Mouse (Mus musculus): ENCODE results near the gene Gpank1.
A peak's percentile ranks its signal among the peaks of the same experiment; 100 is the strongest.
"Not testable (repeated sequence)": the region's sequence is repeated elsewhere in the genome, so short reads cannot be mapped to it uniquely, and the experiment has no call there.

Gpank1 gene

DNA sequence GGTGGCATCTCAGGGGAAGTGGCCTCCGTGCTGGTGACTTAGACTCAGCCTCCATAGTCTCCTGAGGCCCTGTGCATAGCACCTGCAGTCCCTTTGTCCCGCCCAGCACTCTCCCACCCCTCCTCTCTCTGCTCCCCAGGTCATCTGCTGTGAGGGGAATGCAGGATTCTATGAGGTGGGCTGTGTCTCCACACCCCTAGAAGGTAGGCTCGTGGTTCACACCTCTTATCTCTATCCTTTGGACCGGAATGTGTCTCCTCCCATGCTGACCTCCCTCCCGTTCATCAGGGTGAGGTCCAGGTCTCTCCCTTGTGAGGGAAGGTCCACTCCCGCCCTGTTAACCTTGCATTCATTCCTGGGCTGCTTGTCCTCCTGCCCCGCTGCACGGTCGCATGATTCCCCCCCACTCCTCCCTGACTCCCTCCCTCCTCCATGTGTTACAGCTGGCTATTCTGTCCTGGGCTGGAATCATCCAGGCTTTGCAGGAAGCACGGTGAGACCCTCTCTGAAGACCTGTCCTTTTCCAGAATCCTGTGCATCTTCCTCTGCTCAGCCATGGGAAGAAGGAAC, 21.0 kb upstream of the Gpank1 start:
- no peak for DNase-seq (ENCODE audit: low read depth)

DNA sequence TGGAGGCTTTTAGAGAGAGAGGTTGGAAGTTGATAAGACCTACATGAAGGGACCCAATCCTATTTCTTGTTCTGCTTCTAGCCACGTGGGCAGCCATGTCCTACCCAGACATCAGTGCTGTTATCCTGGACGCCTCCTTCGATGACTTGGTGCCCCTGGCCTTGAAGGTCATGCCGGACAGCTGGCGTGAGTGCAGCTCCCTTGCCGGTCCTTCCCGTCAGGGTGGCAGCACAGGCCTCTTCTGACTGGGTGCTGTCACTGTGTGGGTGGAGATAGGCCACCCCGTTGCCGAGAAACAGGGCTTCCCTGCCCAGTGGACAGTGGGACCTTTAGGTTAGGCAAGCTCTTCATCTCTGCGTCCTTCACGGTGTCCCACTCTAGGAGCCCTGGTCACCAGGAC, 20.1 kb upstream of the Gpank1 start:
- DNase-seq (ENCODE audit: low read depth), result no peak

DNA sequence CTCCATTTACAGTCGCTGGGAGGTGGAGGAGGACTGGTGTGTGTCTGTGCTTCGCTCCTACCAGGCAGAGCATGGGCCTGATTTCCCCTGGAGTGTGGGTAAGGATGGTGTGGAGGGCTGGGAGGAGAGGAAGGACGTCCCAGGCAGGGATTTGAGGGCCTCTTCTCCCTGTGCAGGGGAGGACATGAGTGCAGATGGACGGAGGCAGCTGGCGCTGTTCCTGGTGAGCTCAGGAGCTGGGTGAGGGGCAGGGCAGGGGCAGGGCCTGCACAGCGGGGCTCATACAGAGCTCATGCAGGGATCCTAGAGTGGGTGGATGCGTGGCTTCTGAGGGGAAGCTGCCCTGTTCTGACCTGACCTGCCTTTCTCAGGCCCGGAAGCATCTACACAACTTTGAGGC, 19.0 kb upstream of the Gpank1 start:
- no peak for DNase-seq (ENCODE audit: low read depth)

DNA sequence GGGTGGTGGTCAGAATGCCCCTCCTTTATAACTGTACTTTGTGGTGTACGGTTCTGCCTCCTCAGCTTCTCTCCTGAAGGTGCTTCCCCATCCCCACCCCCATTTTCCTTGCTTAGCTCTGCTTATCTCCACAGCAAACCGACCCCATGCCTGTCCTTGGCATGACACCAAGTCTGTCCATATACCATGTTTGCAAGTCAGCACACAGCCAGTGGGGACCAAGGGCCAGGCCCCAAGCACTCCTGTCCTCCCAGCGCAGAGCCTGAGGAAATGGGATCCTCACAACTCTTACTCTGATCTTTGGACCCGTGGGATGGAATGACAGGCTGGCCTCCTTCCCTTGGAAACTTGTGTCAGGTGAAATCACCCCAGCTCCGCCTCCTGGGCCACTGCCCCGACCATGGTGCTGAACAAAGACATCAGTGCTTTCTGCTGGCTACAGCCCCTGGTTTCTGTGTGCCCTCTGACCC, 18.0 kb upstream of the Gpank1 start:
- no peak for DNase-seq (ENCODE audit: low read depth)

DNA sequence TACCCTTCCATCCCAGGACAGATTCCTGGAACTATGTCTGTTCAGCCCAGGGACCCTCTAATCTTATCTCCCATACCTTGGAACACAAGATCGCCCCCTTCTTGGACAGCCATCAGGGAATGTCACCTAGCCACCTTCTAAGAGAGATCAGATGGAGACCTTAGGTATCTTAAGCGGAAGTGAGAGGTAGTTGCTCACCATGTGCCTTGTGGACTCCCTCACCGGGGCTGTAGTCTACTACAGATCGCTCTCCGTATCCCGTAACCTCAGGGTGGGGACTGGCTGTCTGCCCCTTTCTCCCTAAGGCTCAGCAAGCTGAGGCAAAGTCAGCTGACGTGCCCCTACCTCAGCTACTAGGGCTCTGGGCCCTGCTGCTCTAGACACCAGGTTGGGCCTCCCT, 17.2 kb upstream of the Gpank1 start:
- DNase-seq (ENCODE audit: low read depth), result no peak

DNA sequence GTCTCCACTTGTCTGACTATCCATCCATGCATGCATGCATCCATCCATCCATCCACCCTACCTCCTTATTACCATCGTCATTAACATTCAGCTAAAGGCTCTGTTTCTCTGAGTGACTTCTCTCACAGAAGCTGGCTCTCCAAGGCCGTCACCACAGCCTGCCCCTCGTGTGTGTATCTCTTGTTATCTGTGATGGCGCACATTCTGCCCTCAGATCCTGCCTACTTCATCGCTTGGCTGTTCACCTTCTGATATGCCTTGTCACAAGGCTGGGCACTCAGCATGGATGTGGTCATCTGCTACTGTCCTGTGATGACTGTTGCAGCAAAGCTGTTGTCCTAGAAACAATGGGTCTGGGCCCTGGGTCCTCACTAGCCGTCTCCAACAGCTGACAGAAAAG, 16.5 kb upstream of the Gpank1 start:
- DNase-seq (ENCODE audit: low read depth), result peak; percentile 74

DNA sequence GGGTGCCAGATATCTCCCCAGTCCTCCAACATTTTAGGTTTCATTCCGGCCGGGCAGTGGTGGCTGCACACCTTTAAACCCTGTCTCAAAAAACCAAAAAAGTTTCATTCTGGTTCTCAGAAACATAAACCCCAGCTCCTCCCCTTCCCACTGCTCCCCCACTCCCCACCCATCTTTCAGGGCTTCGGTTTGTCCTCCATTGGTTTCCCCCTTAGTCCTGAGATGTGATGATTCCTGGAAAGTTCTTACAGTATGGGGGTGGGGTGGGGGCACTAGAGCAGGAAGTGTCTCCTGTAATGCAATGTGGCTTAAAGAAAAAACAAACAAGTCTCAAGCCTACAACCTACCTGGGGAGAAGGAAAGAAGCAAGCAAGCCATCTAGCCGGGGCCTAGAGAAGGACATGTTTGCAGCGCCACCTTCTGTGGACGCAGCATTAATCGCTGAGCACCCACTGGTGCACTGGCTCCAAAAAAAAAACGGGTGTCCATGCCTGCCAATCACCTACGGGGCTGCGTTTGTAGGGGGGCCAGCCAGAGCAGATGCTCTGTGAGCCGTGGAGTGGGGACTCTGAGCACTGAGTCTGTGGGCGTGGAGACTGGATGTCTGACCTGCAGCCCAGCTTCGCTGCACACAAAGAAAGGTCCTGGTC, 15.4 kb upstream of the Gpank1 start:
- DNase-seq (ENCODE audit: low read depth), result no peak

DNA sequence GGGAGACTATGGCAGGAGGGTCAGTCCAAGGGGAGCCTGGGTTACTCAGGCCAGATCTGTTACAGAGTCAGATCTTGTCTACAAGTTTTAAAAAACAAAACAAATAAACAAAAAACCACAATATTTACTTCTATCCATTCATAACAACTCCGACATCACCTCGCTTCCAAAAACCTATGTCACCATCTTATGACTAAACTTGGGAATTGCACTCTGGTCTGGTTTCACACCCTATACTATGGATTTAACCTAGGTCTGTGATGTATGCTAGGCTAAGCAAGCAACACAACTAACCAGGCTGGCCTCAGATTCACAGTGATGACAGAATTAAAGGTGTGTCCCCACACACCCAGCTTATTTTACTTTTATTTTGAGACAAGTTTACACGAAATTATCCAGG, 14.7 kb upstream of the Gpank1 start:
- no peak for DNase-seq (ENCODE audit: low read depth)

DNA sequence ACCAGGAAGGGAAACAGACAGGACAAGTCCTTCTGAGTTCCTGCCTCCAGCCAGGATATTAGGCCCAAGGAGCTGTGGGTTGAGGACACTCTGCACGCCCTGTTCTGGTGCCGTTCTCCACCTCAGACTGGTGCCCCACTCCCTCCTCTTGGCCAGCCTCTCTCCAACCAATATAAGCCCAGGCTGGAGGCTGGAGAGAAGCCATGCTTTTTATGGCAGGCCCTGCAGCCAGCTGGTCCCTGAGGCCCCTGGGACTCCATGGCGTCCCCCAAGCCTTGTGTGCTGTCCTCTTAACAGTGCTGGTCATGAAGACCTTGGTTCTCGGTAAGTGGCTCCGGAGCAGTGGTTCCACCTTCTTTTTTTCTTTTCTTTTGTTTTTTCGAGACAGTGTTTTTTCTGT, 13.2 kb upstream of the Gpank1 start, which contains the start of gene Ly6g5c:
Gene Ly6g5c, plus strand, starts transcription at position 183 of the 400 bp plus-strand sequence.
- no peak for DNase-seq (ENCODE audit: low read depth)

DNA sequence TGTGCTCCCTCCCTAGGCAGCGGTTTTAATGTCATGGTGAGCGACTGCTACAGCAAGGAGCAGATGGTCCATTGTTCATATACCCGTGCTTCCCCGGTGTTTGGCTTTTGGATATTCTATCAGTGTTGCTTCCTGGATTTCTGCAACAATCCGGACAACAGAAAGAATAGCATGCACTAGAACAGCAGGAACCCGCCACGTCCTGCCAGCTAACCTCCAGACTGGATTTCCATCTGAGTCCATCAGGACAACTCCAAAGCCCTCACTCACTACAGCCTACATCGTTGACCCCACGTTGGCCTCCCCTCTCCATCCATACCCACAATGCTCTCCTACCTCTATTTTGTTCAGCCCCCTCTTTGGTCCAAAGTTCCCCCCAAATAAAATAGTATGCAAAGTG, 9.5 kb upstream of the Gpank1 start:
- DNase-seq (ENCODE audit: low read depth), result no peak

DNA sequence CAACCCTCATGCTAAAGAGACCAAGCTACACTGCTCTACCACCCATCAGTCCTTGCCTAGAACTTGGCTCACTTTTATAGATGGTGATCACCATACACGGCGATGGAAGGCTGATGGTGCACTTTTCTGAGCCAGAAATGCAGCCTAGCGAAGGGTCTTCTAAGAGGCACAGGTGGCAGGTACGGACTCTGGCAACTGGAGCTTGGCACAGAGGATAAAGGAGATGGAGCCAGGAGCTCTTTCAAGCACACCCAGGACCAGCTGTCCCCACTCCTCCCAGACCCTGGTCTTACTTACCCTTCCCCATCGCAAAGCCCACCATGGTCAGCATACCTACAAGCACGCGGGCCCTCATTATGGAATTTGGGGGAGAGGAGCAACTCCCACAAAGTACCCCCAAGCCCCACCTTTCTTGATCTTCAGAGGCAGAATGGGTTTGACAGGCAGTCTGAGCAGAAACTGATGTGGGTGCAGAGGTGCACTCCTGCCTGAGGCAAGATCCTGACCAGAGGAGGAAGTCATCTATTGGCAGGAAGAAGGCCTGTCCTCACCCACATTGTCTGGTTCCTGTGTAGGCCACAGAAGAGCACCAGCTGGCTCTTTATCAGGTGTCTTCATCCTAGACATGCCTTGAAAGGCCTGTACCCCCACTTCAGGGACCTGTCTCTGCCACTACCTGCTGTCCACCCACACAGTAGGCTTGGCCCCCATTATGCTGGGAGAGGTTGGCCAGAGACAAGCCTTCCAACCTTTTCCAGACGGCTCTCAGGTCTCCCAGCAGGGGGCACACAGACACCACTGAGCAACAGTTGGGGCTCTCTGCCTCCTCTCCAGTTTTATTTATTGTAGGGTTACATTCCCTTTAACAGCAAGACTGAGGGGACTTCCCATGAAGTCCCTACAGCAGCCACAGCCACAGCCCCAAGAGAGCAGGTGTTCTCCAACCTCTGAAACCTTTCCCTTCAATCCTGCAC, 5.9 kb upstream of the Gpank1 start, which contains the start of gene Ly6g5b:
Gene Ly6g5b, minus strand, starts transcription at position 383 of the 974 bp plus-strand sequence.
- DNase-seq (ENCODE audit: low read depth), result no peak

DNA sequence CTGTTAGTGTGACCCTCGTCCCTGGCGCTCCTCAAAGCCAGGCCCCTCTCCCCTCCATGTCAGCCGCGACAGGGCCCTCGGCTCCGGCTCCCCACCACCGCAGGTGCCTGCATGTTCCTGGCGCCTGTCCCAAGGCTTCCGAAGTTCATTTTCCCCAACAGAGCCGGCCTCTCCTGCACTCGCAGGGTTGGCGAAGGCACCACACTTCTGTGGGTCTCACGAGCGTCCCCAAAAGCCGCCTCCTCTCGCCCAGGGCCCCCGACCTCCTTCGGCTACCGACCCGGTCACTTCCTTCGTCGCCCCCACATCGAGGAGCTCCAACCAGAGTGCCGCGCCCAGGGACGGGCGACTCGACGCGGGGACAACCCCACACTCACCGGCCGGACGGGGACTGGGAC, 511 bp upstream of the Gpank1 start:
- no peak for DNase-seq (ENCODE audit: low read depth)

DNA sequence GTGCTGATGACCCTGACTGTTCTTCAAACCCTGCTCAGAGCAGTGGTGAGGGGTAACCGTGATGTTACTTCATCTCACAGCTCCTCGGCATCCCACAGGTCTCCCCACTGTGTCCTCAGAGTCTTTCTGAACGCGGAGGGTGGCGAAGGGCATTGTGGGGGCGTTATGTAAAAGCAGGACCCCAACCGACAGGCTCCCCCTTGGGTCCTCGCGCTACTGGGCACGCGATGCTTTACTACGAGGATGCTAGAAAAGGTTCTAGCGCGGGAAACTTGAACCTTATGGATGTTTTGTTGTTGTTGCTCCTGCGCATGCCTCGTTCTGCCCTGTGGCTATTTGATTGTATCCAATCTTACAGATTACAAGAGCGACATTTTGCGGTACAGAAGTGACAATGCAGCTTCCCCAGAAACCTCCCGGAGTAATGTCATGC, 632 bp downstream of the Gpank1 start, which contains the start of gene Csnk2b:
Gene Csnk2b, minus strand, starts transcription at position 183 of the 433 bp plus-strand sequence.
- peak; percentile 70 for DNase-seq (ENCODE audit: low read depth)

DNA sequence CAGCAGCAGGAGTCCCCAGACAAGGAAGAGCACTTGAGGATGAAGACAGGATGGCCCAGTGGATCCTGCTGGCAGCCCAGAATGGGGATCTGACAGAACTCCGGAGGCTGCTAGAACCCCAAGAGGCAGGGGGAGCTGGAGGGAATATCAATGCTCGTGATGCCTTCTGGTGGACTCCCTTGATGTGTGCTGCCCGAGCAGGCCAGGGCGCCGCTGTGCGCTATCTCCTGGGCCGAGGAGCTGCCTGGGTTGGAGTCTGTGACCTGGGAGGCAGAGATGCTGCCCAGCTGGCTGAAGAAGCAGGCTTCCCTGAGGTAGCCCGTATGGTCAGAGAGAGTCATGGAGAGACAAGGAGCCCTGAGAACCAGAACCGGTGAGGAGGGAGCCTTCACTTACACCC, 2.0 kb downstream of the Gpank1 start:
- not testable (repeated sequence) for DNase-seq (ENCODE audit: low read depth)

DNA sequence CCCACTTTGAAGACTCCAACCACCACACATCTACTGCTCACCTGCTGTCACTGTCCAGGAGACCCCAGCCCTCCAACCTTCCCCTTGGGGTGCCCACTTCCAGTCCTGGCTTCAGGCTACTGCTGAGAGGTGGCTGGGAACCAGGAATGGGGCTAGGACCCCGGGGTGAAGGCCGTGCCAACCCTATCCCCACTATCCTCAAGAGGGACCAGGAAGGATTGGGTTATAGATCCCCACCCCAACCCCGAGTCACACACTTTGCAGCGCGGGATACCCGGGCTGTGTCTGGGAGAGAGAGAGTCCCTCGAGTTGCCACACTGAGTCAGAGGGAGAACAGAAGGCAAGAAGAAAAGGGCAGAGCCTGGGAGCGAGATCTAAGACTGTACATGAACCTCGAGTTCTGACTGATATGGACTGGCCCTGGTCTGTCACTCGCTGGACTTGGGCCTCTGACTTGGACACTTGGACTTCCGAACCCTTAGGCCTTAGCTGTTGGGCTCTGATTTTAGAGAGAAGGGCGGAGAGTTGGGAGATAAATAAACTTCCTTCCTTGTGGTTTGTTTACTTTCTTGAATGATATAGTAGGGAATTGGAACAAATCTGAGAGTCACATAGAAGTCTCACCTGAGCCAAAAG, 3.1 kb downstream of the Gpank1 start:
- DNase-seq (ENCODE audit: low read depth), result not testable (repeated sequence)

DNA sequence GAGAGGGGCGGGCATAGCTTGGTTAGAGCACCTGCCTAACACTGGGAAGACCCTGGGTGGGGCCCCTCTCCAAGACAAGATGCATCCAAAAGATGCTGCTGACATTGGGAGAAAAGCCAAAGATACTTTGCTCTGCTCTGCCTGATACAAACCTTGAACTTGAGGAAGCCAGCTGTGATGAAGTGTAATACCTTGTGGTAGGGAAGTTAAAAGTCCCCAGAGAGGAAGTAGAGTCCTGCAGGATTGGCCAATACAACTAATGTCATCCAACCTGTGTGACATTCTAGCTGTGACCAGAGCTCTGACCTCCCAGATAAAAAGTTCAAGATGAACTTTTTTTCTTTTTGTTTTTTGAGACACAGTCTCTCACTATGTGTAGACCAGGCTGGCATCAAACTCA, 3.8 kb downstream of the Gpank1 start:
- no peak for DNase-seq (ENCODE audit: low read depth)

DNA sequence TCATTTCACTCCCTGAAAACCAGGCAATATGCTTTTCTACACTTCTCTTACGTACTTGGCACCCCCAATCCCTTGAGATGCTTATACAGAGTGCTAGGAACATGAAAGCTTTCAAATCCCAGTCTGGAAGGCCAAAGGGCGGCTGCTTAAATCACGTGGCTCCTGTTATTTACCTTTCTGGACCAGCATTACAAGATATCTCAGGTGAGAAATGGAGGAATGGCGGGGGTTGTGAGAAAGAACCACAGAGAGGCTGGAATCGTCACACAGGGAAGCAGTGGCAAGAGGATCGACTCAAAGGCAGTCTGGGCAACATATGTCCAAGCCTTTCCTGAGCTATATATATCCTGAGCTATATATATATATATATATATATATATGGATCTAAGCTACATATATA, 4.3 kb downstream of the Gpank1 start:
- DNase-seq (ENCODE audit: low read depth), result no peak

DNA sequence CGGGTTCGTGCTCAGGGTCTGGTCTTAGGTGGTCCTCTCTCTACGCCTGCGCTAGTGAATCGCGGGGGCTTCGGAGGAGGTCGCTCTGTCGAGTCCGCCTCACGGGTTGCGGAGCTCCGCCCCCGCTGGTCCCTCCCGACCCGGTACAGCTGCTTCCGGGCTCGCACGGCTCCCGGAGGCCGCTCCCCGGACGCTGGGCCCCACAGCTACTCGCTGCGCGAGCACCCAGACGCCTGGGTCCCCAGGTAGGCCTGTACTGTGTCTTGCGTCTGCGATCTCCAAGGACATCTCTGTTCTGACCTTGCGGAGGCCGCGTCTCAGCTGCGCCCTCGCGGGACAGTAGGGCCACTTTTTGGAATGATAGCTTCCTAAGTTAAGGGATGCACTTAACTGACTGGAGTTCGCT, 5.0 kb downstream of the Gpank1 start, which contains the start of gene D17H6S53E:
Gene D17H6S53E, plus strand, starts transcription at position 168 of the 406 bp plus-strand sequence.
- no peak for DNase-seq (ENCODE audit: low read depth)

DNA sequence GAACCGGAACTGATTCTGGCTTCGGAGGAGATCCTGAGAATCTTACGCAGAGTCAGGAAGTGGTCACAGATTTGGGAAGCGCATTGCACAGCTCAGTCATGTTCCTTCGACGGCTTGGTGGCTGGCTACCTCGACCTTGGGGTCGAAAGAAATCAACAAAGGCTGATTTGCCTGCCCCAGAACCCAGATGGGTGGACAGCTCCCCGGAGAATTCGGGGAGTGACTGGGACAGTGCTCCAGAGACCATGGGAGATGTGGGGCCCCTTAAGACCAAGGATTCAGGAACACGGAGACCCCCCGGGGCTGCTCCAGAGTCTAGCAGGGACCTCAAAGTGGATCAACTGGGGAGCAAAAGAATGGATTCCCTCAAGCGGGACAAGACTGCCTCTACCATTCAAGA, 5.8 kb downstream of the Gpank1 start:
- no peak for DNase-seq (ENCODE audit: low read depth)

DNA sequence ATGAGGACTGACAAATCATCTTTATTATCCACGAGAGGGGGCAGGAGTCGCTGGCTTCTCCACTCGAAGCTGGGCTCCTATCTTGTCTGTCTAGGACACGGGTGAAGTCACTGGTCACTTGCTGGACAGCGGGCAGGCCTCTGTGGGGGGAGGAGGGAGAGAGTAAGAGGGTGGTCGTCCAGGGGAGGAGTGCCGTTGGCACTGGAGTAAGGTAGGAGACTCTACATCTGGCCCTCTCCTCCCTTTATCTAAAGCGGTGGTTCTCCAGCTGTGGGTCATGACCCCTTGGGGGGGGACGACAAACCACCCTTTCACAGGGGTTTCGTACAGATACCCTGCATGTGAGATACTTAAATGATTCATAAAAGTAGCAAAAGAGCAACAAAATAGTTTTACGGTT, 7.7 kb downstream of the Gpank1 start:
- no peak for DNase-seq (ENCODE audit: low read depth)

DNA sequence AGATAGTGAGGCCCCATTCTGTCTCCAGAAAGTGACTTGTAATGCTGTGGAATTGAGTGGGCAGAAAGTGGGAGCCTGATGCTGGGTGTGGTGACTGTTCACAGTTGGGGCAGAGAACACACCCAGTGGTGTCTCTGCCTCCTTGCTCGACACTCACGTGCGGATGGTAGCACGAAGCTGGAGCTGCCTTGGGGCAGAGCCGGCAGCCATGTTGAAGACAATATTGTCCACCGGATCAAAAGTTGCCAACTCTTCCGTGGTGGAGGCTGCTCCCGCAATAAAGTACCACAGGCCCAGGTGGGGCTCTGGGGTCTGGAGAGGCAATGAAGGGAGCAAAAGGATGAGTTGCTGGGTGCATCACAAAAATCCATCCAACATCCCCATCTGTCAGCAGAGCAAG, 9.8 kb downstream of the Gpank1 start:
- no peak for DNase-seq (ENCODE audit: low read depth)
